Mouse (Mus musculus): ENCODE results near the gene Ip6k3. TPM values are rescaled to one million over a fixed set of nuclear protein-coding genes. Genes with fewer than 3 reads are reported as not detected.

Ip6k3 gene
- polyA plus RNA-seq, 2 experiments = 0.04 TPM; not detected in 1

- DNase-seq (ENCODE audit: low read depth in 3 of 3, low spot score in 3 of 3) = peak; percentile 82 to 94 (median 86)
- Histone ChIP-seq H3K9ac (replicated peaks) (peak within 1 kb of the TSS; percentile 66), H3K9me3 (ENCODE audit: control insufficient read depth, low read length) (no peaks in the 10 kb centered on the region), H3K4me3 (ENCODE audit: insufficient read depth in 1 of 2, low read depth in 2 of 2, low read length in 2 of 2) (peak within 1 kb of the TSS; percentile 76 to 77), H3K27ac (peak within 1 kb of the TSS; percentile 43), H3K36me3 (replicated peaks; ENCODE audit: control insufficient read depth, insufficient read depth, low read depth) (no peaks in the 10 kb centered on the region), H3K4me1 (replicated peaks; ENCODE audit: control insufficient read depth in 2 of 2, insufficient read depth in 2 of 2, low read length in 1 of 2) (peaks cover 16 to 24% of the 10 kb centered on the region in 2 experiments), H3K4me2 (ENCODE audit: low read depth) (peak within 1 kb of the TSS; percentile 76), H3K27me3 (ENCODE audit: control insufficient read depth, insufficient read depth, low read length) (no peaks in the 10 kb centered on the region)
- peak; percentile 90 for TF ChIP-seq CTCF (IDR thresholded peaks at IDR 0.05; ENCODE audit: low read depth)
- TF ChIP-seq EP300 (IDR thresholded peaks at IDR 0.05; ENCODE audit: low read depth) = no peak
- 0% methylated on average over 46 of the region's 46 CpGs for WGBS (ENCODE audit: insufficient replicate concordance)
- peak; percentile 93 for ATAC-seq (ENCODE audit: insufficient read depth)
Measured at GRCm38 (mm10) chr17:27133551-27134141, 33.9 kb downstream of the Ip6k3 start, which contains the start of gene Uqcc2. Gene Uqcc2, minus strand, starts transcription at chr17:27133916.

- H3K4me3 ChIP-seq (ENCODE audit: insufficient read depth in 1 of 2, low read depth in 2 of 2, low read length in 2 of 2) = no peak overlapping the region
- WGBS (ENCODE audit: insufficient replicate concordance) = 82% methylated on average over 10 of the region's 10 CpGs
- no peak overlapping the region for H3K9ac ChIP-seq (replicated peaks)
- H3K4me2 ChIP-seq (ENCODE audit: low read depth) = no peak overlapping the region
- no peaks in the 10 kb centered on the region for H3K9me3 ChIP-seq (ENCODE audit: control insufficient read depth, low read length)
- DNase-seq (ENCODE audit: low read depth in 3 of 3, low spot score in 3 of 3) (no peak), ATAC-seq (ENCODE audit: insufficient read depth) (no peak)
- TF ChIP-seq EP300 (IDR thresholded peaks at IDR 0.05; ENCODE audit: low read depth) (no peak), CTCF (IDR thresholded peaks at IDR 0.05; ENCODE audit: low read depth) (no peak)
- H3K36me3 ChIP-seq (replicated peaks; ENCODE audit: control insufficient read depth, insufficient read depth, low read depth) = no peaks in the 10 kb centered on the region
- no peak overlapping the region for H3K27ac ChIP-seq
- H3K4me1 ChIP-seq (replicated peaks; ENCODE audit: control insufficient read depth in 2 of 2, insufficient read depth in 2 of 2, low read length in 1 of 2) = peaks cover 16 to 24% of the 10 kb centered on the region in 2 experiments
- H3K27me3 ChIP-seq (ENCODE audit: control insufficient read depth, insufficient read depth, low read length) = no peaks in the 10 kb centered on the region
Measured at GRCm38 (mm10) chr17:27132238-27132637, 35.4 kb downstream of the Ip6k3 start.

- DNase-seq (ENCODE audit: low read depth in 3 of 3, low spot score in 3 of 3) = no peak
Measured at GRCm38 (mm10) chr17:27131240-27131665, 36.3 kb downstream of the Ip6k3 start.

GRCm38 (mm10) chr17:27130246-27130645, 37.3 kb downstream of the Ip6k3 start:
- 67% methylated on average over 9 of the region's 9 CpGs for WGBS (ENCODE audit: insufficient replicate concordance)
- no peaks in the 10 kb centered on the region for H3K27me3 ChIP-seq (ENCODE audit: control insufficient read depth, insufficient read depth, low read length)
- H3K9me3 ChIP-seq (ENCODE audit: control insufficient read depth, low read length) = no peaks in the 10 kb centered on the region
- H3K27ac ChIP-seq = no peak overlapping the region
- ATAC-seq (ENCODE audit: insufficient read depth) = no peak
- no peak overlapping the region for H3K9ac ChIP-seq (replicated peaks)
- DNase-seq (ENCODE audit: low read depth in 3 of 3, low spot score in 3 of 3) = no peak
- H3K36me3 ChIP-seq (replicated peaks; ENCODE audit: control insufficient read depth, insufficient read depth, low read depth) = no peaks in the 10 kb centered on the region; the same call in 1 of the 2 replicates
- TF ChIP-seq CTCF (IDR thresholded peaks at IDR 0.05; ENCODE audit: low read depth) = no peak
- TF ChIP-seq EP300 (IDR thresholded peaks at IDR 0.05; ENCODE audit: low read depth) = no peak
- no peak overlapping the region for H3K4me2 ChIP-seq (ENCODE audit: low read depth)
- H3K4me1 ChIP-seq (replicated peaks; ENCODE audit: control insufficient read depth in 2 of 2, insufficient read depth in 2 of 2, low read length in 1 of 2) = peaks cover 16 to 22% of the 10 kb centered on the region in 2 experiments
- H3K4me3 ChIP-seq (ENCODE audit: insufficient read depth in 1 of 2, low read depth in 2 of 2, low read length in 2 of 2) = no peak overlapping the region

More at GRCm38 (mm10) chr17:27131240-27131665, 36.3 kb downstream of the Ip6k3 start:
- 76% methylated on average over 10 of the region's 10 CpGs for WGBS (ENCODE audit: insufficient replicate concordance)
- peaks cover 16 to 24% of the 10 kb centered on the region in 2 experiments for H3K4me1 ChIP-seq (replicated peaks; ENCODE audit: control insufficient read depth in 2 of 2, insufficient read depth in 2 of 2, low read length in 1 of 2)
- TF ChIP-seq CTCF (IDR thresholded peaks at IDR 0.05; ENCODE audit: low read depth) (no peak), EP300 (IDR thresholded peaks at IDR 0.05; ENCODE audit: low read depth) (no peak)
- H3K9me3 ChIP-seq (ENCODE audit: control insufficient read depth, low read length) = no peaks in the 10 kb centered on the region
- H3K4me3 ChIP-seq (ENCODE audit: insufficient read depth in 1 of 2, low read depth in 2 of 2, low read length in 2 of 2) = no peak overlapping the region
- no peak overlapping the region for H3K4me2 ChIP-seq (ENCODE audit: low read depth)
- no peak overlapping the region for H3K9ac ChIP-seq (replicated peaks)
- no peaks in the 10 kb centered on the region for H3K27me3 ChIP-seq (ENCODE audit: control insufficient read depth, insufficient read depth, low read length)
- no peaks in the 10 kb centered on the region for H3K36me3 ChIP-seq (replicated peaks; ENCODE audit: control insufficient read depth, insufficient read depth, low read depth)
- H3K27ac ChIP-seq = no peak overlapping the region
- no peak for ATAC-seq (ENCODE audit: insufficient read depth)

- Histone ChIP-seq H3K9me3 (ENCODE audit: control insufficient read depth, low read length) (no peaks in the 10 kb centered on the region), H3K27ac (no peak overlapping the region), H3K9ac (replicated peaks) (no peak overlapping the region), H3K4me2 (ENCODE audit: low read depth) (no peak overlapping the region), H3K27me3 (ENCODE audit: control insufficient read depth, insufficient read depth, low read length) (no peaks in the 10 kb centered on the region), H3K36me3 (replicated peaks; ENCODE audit: control insufficient read depth, insufficient read depth, low read depth) (no peaks in the 10 kb centered on the region; the same call in 1 of the 2 replicates), H3K4me1 (replicated peaks; ENCODE audit: control insufficient read depth in 2 of 2, insufficient read depth in 2 of 2, low read length in 1 of 2) (peaks cover 12 to 18% of the 10 kb centered on the region in 2 experiments), H3K4me3 (ENCODE audit: insufficient read depth in 1 of 2, low read depth in 2 of 2, low read length in 2 of 2) (no peak overlapping the region)
- DNase-seq (ENCODE audit: low read depth in 3 of 3, low spot score in 3 of 3) (no peak), ATAC-seq (ENCODE audit: insufficient read depth) (no peak)
- 74% methylated on average over 7 of the region's 7 CpGs for WGBS (ENCODE audit: insufficient replicate concordance)
- no peak for TF ChIP-seq CTCF (IDR thresholded peaks at IDR 0.05; ENCODE audit: low read depth)
- no peak for TF ChIP-seq EP300 (IDR thresholded peaks at IDR 0.05; ENCODE audit: low read depth)
Measured at GRCm38 (mm10) chr17:27129819-27130218, 37.8 kb downstream of the Ip6k3 start.

Measured in liver, embryonic 14.5 days (tissue).